Mouse (Mus musculus): ENCODE measurements around the gene Phlda2. TPM values are rescaled to one million over a fixed set of nuclear protein-coding genes. Genes with fewer than 3 reads are reported as not detected.

The Phlda2 gene
- polyA plus RNA-seq, 1 experiment from 2014 or later, result 23.9 TPM

DNA sequence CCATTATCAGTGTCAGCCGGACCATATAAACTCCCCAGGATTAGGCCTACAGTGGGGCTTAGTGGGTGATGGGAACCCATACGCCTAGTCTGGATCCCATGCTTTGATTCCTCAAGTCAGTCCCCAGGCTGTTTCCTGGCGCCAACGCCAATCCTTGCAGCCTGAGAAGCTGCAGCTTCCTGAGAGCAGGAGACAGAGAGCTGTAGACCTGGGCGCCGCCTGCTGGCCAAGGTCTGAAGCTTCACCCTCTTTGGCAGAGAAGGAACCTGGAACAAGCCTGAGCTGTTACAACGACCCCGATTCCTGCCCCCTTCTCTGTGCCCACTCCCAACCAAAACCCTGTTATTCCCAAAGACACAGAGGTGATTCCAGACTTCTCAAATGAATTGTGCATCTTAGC, 33.0 kb downstream of the Phlda2 start:
- 12% methylated on average over 8 of the region's 8 CpGs for WGBS
- Histone ChIP-seq H3K9me3 (replicated peaks; ENCODE audit: low read length) (no peaks in the 10 kb centered on the region), H3K9ac (ENCODE audit: low read depth, low read length) (no peak overlapping the region), H3K4me3 (replicated peaks; ENCODE audit: low read depth, low read length) (no peak overlapping the region), H3K36me3 (ENCODE audit: insufficient read depth, low read length) (no peaks in the 10 kb centered on the region), H3K27me3 (ENCODE audit: insufficient read depth, low read length) (no peaks in the 10 kb centered on the region), H3K4me1 (replicated peaks; ENCODE audit: insufficient read depth, low read length) (no peaks in the 10 kb centered on the region), H3K4me2 (ENCODE audit: low read length) (no peak overlapping the region), H3K27ac (no peak overlapping the region)
- peak; percentile 90 for TF ChIP-seq CTCF (IDR thresholded peaks at IDR 0.05; ENCODE audit: low read depth)
- DNase-seq (ENCODE audit: low spot score), result peak; percentile 90
- ATAC-seq (replicated peaks; ENCODE audit: low FRiP score, low read depth), result no peak

DNA sequence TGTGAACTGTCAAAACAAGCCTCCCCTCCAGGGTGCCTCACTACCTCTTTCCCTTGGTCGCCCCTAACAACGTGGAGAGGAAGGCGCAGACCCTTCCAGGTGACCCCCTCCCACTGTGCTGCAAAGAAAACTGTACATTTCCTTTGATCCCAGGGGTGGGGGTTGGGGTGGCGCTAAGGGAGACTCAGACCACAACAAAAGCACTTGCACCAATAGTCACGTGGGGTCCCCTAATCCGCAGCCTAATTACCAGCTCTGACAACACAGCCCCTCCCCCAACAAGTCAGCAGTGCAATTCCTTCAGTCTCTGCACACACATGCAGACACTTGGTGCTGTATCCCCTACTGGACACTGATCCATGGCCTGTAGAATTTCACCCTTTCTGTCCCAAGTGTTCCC, 35.2 kb downstream of the Phlda2 start:
- no peak overlapping the region for H3K4me3 ChIP-seq (replicated peaks; ENCODE audit: low read depth, low read length)
- ATAC-seq (replicated peaks; ENCODE audit: low FRiP score, low read depth) (no peak), DNase-seq (ENCODE audit: low spot score) (no peak)
- H3K4me1 ChIP-seq (replicated peaks; ENCODE audit: insufficient read depth, low read length), result no peaks in the 10 kb centered on the region
- H3K9me3 ChIP-seq (replicated peaks; ENCODE audit: low read length), result no peaks in the 10 kb centered on the region
- TF ChIP-seq CTCF (IDR thresholded peaks at IDR 0.05; ENCODE audit: low read depth), result no peak
- WGBS, result 26% methylated on average over 6 of the region's 6 CpGs
- no peak overlapping the region for H3K27ac ChIP-seq
- no peaks in the 10 kb centered on the region for H3K36me3 ChIP-seq (ENCODE audit: insufficient read depth, low read length)
- H3K9ac ChIP-seq (ENCODE audit: low read depth, low read length), result no peak overlapping the region
- no peak overlapping the region for H3K4me2 ChIP-seq (ENCODE audit: low read length)
- no peaks in the 10 kb centered on the region for H3K27me3 ChIP-seq (ENCODE audit: insufficient read depth, low read length)

GRCm38 (mm10) chr7:143466099-143466677, 36.8 kb downstream of the Phlda2 start:
- no peaks in the 10 kb centered on the region for H3K27me3 ChIP-seq (ENCODE audit: insufficient read depth, low read length)
- H3K4me3 ChIP-seq (replicated peaks; ENCODE audit: low read depth, low read length), result no peak overlapping the region
- peak; percentile 86 for DNase-seq (ENCODE audit: low spot score)
- peak; percentile 98 for TF ChIP-seq CTCF (IDR thresholded peaks at IDR 0.05; ENCODE audit: low read depth)
- H3K9ac ChIP-seq (ENCODE audit: low read depth, low read length), result no peak overlapping the region
- H3K4me2 ChIP-seq (ENCODE audit: low read length), result no peak overlapping the region
- H3K27ac ChIP-seq, result no peak overlapping the region
- no peaks in the 10 kb centered on the region for H3K36me3 ChIP-seq (ENCODE audit: insufficient read depth, low read length)
- 44% methylated on average over 14 of the region's 14 CpGs for WGBS
- peak; percentile 18; the same call in 1 of the 2 replicates for ATAC-seq (replicated peaks; ENCODE audit: low FRiP score, low read depth)
- H3K9me3 ChIP-seq (replicated peaks; ENCODE audit: low read length), result no peaks in the 10 kb centered on the region
- H3K4me1 ChIP-seq (replicated peaks; ENCODE audit: insufficient read depth, low read length), result no peaks in the 10 kb centered on the region

DNA sequence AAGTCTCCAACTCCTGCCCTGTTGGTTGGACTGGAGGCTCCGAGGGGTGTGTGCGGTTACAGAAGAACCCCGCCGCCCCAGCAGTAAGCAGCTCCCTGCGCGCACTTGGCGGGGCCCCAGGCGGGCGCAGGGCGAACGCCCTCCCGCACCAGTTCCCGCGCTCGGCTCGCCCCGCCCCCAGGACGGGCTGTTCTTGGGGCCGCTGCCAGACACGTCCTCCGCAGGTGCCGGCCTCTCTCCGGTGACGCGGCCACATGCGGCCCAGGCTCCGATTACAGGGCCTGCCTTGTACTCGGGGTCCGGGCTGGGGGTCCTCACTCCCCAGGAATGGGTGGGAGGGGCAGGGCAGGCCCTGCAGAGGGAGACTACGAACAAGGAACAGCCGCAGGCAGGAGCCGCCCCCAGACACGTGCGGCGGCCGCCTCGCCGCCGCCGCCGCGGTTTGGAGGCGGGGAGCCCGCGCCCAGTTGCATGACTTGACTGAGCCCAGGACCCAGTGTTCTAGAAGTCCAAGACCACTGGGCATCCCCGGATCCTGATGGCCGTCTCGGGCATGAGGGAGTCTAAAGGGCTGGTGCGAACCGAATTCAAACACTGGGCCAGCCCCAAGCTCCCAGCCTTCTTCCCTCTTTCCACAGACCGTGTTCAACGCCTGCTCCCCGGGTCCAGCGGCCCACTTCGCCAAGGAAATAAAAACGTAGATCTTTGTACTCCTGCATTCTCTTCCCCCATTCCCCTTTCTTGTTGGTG, 38.0 kb downstream of the Phlda2 start:
- H3K27ac ChIP-seq, result no peak overlapping the region
- 27% methylated on average over 52 of the region's 56 CpGs for WGBS
- DNase-seq (ENCODE audit: low spot score) (no peak), ATAC-seq (replicated peaks; ENCODE audit: low FRiP score, low read depth) (no peak)
- H3K4me2 ChIP-seq (ENCODE audit: low read length), result peak overlapping the region; percentile 55
- H3K27me3 ChIP-seq (ENCODE audit: insufficient read depth, low read length), result no peaks in the 10 kb centered on the region
- no peaks in the 10 kb centered on the region for H3K4me1 ChIP-seq (replicated peaks; ENCODE audit: insufficient read depth, low read length)
- peaks cover 10% of the 10 kb centered on the region; the same call in 1 of the 2 replicates for H3K9me3 ChIP-seq (replicated peaks; ENCODE audit: low read length)
- TF ChIP-seq CTCF (IDR thresholded peaks at IDR 0.05; ENCODE audit: low read depth), result no peak
- H3K9ac ChIP-seq (ENCODE audit: low read depth, low read length), result peak overlapping the region; percentile 29; the same call in 1 of the 2 replicates
- H3K4me3 ChIP-seq (replicated peaks; ENCODE audit: low read depth, low read length), result peak overlapping the region; percentile 11; the same call in 1 of the 2 replicates
- H3K36me3 ChIP-seq (ENCODE audit: insufficient read depth, low read length), result no peaks in the 10 kb centered on the region

- no peak overlapping the region for H3K27ac ChIP-seq
- TF ChIP-seq CTCF (IDR thresholded peaks at IDR 0.05; ENCODE audit: low read depth), result peak; percentile 85
- DNase-seq (ENCODE audit: low spot score) (peak; percentile 86), ATAC-seq (replicated peaks; ENCODE audit: low FRiP score, low read depth) (no peak)
- no peak overlapping the region for H3K4me2 ChIP-seq (ENCODE audit: low read length)
- WGBS, result 27% methylated on average over 11 of the region's 11 CpGs
- peaks cover 17% of the 10 kb centered on the region; the same call in 1 of the 2 replicates for H3K9me3 ChIP-seq (replicated peaks; ENCODE audit: low read length)
- no peak overlapping the region for H3K9ac ChIP-seq (ENCODE audit: low read depth, low read length)
- H3K27me3 ChIP-seq (ENCODE audit: insufficient read depth, low read length), result no peaks in the 10 kb centered on the region
- H3K36me3 ChIP-seq (ENCODE audit: insufficient read depth, low read length), result no peaks in the 10 kb centered on the region
- no peak overlapping the region for H3K4me3 ChIP-seq (replicated peaks; ENCODE audit: low read depth, low read length)
- no peaks in the 10 kb centered on the region for H3K4me1 ChIP-seq (replicated peaks; ENCODE audit: insufficient read depth, low read length)
Measured at GRCm38 (mm10) chr7:143463865-143464415, 39.0 kb downstream of the Phlda2 start.

DNA sequence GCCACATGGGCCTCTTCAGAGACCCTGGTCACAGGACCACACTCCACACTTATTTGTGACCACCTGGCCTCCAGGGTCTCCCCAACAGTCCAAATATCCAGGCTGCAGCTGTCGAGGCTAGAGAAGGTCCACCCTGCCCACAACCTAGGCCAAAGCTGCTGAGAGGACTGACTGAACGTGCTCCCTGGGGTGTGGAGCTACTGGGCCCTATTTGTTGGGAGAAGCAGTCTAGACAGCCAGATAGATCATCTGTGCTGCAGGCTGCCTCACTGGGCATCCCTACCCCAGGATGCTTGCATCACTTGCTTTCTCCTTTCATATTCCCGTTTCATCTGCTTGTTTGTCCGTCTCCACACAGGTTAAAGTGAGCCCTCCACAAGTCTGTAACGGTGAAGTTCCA, 40.4 kb downstream of the Phlda2 start:
- peaks cover 17% of the 10 kb centered on the region; the same call in 1 of the 2 replicates for H3K9me3 ChIP-seq (replicated peaks; ENCODE audit: low read length)
- WGBS, result 76% methylated on average over 5 of the region's 5 CpGs
- TF ChIP-seq CTCF (IDR thresholded peaks at IDR 0.05; ENCODE audit: low read depth), result no peak
- no peaks in the 10 kb centered on the region for H3K36me3 ChIP-seq (ENCODE audit: insufficient read depth, low read length)
- ATAC-seq (replicated peaks; ENCODE audit: low FRiP score, low read depth) (no peak), DNase-seq (ENCODE audit: low spot score) (no peak)
- H3K4me3 ChIP-seq (replicated peaks; ENCODE audit: low read depth, low read length), result no peak overlapping the region
- no peak overlapping the region for H3K9ac ChIP-seq (ENCODE audit: low read depth, low read length)
- no peaks in the 10 kb centered on the region for H3K27me3 ChIP-seq (ENCODE audit: insufficient read depth, low read length)
- no peak overlapping the region for H3K4me2 ChIP-seq (ENCODE audit: low read length)
- H3K27ac ChIP-seq, result no peak overlapping the region
- no peaks in the 10 kb centered on the region for H3K4me1 ChIP-seq (replicated peaks; ENCODE audit: insufficient read depth, low read length)
